Mouse (Mus musculus) naive thymus-derived CD4-positive, alpha-beta T cell, adult 5 months (primary cell): ENCODE results near the gene Rnf144b. TPM values are rescaled to one million over a fixed set of nuclear protein-coding genes. Genes with fewer than 3 reads are reported as not detected.

Source experiments
- polyA plus RNA-seq: library from polyadenylated mRNA; unstranded; fragments of 100-300 nt; shearing (Covaris generic); gene quantifications from one replicate; pipeline ENCODE4 v1.2.1, GENCODE M21; 2017

Rnf144b gene
- not detected for polyA plus RNA-seq

DNA sequence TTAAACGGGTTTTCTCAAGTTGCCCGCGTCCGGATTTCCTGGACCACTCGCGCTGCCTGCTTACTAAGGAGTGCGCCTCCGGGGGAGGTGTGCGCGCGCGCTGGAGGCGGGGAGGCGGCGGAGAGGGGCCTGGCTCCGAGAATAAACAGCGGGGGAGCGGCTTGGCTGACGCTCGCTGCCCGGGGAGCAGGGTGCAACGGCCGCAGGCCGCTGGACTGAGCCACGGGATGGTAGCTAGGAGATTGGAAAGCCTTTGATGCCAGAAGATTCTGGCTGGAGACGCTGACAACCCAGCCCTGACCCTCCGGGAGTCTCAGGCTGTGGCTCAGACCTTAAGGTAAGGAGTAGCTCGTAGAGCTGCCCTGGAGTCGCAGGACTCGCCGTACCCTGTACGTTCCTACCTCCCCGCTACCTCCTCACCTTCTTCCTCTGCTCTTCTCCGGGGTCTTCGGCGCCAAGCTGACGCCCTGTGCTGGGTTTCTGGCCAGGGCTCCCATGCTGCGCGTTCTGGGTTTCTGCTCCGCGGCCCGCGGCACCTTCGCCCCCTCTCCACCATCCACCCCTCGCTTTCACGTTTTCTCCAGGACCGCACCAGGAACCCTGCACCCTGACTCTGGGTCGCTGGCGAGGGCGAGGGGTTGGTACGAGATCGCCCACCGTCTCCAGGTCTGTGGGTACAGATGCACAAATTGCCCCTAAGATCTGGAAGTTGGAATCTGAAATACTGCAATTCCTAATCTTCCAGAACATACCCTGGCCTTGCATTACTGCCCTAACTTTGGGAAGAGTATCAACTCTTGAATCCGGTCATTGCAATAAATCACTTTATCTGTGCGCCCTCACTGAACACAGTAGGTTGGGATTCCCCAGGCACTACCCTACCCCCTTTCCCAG is at the start of gene Rnf144b:
Gene Rnf144b (plus strand): TSS at position 120 of the 894 bp plus-strand sequence.

DNA sequence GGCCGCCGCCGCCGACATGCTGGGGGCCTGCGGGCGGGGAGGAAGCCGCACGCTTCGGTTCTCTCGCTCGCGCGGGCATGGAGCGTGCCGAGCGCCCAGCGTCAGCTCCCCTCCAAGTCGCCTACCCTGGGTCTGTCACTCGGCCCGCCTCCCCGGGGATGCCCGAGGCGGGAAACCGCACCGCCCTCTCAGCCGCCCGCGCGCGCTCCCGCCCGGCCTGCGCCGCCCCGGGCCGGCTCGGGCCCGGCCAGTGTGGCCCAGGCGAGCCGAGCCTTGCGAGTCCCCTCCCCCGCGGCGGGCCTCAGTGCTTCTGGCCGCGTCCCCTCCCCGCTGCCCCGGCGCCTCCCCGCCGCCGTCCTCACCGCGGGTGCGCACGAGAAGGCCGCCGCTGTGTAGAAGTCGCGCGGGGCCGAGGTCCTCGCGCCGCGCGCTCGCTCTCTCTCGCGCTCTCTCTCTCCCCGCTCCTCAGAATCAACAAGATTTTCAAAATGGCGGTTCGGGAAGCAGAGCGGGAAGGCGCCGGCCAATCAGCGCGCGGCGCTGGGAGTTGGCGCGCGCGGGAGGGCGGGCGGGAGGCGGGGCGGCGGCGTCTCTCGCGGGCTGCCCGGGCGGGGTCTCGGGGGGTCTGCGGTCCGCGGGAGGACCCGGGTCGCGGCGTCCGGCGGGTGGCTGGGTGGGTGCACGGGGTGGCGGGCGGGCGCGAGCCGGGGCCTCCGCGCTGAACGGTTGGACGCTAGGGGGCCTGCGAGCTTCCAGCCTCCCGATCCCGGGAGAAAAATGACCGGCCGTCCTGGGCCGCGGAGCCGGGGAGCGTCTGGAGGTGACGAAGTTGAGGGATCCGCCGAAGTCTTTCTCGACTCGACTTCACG is 16.5 kb upstream of the Rnf144b start, which contains the start of gene Dek:
Gene Dek (minus strand): TSS at position 491 of the 869 bp plus-strand sequence.

Other genes starting within 250 kb of the Rnf144b start
- gene Kif13a, start 192.8 kb upstream of the Rnf144b start, polyA plus RNA-seq = 0.80 TPM
- gene Nhlrc1, start 107.8 kb upstream of the Rnf144b start, polyA plus RNA-seq = 1.00 TPM
- 24.7 TPM for gene Kdm1b, start 79.2 kb upstream of the Rnf144b start, polyA plus RNA-seq
- gene Tpmt, start 77.9 kb upstream of the Rnf144b start, polyA plus RNA-seq = 2.2 TPM
- gene Dek, start 16.5 kb upstream of the Rnf144b start, polyA plus RNA-seq = 201 TPM